Mouse (Mus musculus) thymus, postnatal 0 days (tissue): ENCODE results near the gene Enox1. TPM values are rescaled to one million over a fixed set of nuclear protein-coding genes. Genes with fewer than 3 reads are reported as not detected.

Source experiments
- DNase-seq: peaks from one replicate; pipeline ENCODE4 v3.0.0-alpha.2; 2015; ENCODE audit warnings: low spot score
- polyA plus RNA-seq: library from polyadenylated mRNA; unstranded; fragments of >200 nt; fragmentation: Nextera tagmentation; extraction: Ambion mirVana; gene quantifications from 2 replicates; pipeline ENCODE4 v1.2.1, GENCODE M21; 2015

The Enox1 gene
- polyA plus RNA-seq, 1 experiment from 2014 or later: 0.55 TPM

GRCm38 (mm10) chr14:77608182-77608839, 451.7 kb downstream of the Enox1 start:
- DNase-seq: no peak

DNA sequence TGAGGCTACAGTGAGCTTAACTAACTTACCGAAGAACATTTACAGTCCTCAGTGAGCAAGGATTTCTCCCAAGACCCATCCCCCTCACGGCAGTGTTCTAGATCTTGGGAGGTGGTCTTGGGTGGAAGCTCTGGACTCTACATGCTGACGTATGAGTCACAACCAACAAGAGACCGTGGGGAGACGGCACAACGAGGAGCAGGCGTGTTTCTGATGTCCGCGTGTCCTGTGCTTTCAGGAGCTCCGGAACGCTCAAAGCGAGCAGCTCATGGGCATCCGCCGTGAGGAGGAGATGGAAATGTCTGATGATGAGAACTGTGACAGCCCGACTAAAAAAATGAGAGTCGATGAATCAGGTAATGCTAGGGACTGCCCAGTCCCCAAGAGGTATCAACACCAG, 458.6 kb downstream of the Enox1 start:
- no peak for DNase-seq

DNA sequence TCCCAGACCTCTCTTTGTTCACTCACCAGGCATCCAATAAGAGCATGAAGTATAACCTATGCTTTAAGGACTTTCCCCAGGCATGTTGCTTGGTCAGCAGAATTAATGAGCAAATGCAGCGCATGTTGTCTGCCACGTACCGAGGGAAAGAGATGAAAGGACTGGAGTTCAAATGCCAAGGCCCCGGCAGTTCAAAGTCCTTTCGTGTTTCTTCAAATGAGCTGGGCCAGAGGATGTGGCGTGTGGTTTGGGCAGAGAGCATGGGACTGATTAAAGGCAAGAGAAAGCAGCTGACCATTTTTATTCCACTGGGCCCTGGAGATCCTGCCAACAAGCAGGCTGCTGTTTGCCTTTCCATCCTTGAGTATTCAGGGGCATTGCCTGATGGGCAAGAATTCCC, 460.7 kb downstream of the Enox1 start:
- no peak for DNase-seq

GRCm38 (mm10) chr14:77618131-77618805, 461.7 kb downstream of the Enox1 start:
- DNase-seq: no peak

DNA sequence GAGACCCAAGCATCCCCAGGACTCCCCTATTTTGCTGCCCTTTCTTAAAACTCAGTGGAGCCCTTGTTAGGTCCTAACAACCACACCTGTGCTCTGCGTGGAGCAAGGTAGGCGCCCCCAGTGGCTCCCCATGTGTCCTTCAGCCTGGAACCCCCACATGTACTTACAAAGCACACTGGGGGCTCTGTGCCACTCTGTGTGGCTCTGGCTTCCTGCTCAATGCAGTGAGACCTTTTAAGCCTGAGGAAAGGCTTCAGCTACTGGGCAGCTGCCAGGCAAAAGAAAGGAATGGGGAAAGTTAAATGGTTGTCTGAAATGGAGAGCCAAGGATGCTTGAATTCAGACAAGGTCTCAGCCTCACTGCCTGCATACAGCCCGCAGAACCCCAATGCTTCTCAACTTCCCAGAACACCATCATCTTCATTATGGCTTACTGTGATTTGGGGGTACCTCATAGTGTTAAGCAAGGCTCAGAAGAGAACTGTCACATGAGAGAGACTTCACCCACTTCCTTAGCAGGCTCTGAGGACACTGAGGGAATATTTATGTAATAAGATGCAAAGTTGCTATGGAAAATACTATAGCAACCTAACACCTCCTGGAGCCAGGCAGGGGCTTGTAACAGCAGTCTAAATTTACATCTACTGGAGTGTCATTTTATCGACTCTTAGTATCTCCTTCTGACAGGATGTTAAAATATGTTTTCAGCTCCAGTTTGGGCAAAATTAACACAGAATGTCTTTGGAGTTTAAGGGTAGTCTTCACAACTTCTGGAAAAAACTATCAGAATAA, 465.1 kb downstream of the Enox1 start:
- no peak for DNase-seq

DNA sequence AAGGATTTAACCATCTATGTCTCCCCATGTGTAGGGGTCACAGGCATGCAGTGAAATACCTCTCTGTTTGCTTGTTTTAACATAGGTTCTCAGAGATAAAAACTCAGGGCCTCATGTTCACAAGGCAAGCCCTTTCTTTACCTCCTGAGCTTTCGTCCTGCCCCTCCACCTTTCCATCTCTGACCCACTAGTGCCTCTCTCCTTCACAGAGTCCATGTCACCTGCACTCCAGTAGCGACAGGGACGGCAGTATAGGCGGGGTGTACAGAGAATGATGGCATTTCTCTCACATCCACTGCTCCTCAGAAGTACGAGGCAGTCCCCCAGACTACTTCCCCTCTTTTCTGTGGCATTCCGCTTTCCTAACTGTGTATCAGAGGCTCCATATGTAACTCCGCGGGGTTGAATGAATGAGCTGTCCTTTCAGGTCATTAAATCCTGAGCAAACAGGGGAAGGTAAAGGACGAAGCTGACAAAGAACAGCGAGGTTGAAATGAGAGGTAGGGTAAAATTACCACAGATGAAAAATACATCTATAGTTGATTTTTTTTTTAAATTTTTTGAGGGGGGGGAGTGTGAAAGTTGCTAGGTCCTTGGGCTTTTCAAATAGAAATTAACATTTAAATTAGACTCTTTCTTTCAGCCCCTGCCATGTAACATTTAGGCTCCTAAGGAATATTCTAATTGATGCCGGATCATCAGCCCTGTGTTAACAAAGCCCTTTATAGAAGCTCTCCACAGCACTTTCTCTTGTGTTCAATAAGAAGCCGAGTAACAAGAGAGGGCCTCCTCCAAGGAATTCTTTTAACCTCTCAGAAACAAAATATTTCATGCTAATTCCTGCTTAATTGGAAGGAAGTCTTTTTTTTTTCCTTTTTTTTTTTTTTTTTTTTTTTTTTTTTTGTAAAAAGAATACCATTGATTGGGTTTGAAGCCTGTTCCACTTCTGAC, 470.3 kb downstream of the Enox1 start:
- DNase-seq: no peak

- DNase-seq: no peak
These were observed 476.1 kb downstream of the Enox1 start for GRCm38 (mm10) chr14:77632466-77633171.

- no peak for DNase-seq
These were observed 476.6 kb downstream of the Enox1 start for GRCm38 (mm10) chr14:77633172-77633542.

DNA sequence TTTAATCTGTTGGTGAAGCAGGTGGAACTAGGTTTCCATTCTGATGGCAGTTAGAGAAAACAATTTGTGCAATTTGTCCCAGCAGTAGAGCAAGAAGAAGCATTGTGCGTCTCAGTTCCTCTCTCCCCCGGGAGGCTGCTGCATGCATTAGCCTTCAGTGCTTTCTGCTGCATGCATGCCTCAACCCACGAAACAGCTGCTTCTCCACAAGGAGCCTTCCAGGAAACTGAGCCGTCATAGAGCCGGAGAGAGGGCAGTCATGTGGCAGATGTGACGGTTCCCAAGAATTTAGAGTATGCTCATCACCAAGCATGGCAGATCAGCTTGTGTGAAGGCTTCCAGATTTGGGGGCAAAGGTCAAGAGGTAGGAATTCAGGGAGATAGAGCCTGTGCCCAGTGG, 480.4 kb downstream of the Enox1 start:
- no peak for DNase-seq

DNA sequence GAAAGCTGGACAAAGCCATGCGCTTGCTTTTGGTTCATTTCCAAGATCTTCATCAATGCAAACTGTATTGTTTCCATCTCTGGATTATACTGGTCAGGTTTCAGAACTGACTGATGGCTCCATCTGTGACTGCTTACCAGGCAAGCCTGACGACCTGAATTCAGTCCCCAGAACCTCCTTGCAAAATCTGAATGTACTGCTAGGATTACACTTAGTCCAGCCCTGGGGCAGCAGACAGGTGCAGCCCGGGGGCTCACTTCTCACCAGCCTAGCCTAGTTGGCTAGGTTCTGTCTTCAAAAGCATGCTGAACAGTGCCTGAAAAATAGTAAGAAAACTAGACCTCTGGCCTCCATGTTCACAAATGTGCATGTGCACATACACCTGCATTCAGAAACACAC, 481.6 kb downstream of the Enox1 start:
- DNase-seq: no peak

DNA sequence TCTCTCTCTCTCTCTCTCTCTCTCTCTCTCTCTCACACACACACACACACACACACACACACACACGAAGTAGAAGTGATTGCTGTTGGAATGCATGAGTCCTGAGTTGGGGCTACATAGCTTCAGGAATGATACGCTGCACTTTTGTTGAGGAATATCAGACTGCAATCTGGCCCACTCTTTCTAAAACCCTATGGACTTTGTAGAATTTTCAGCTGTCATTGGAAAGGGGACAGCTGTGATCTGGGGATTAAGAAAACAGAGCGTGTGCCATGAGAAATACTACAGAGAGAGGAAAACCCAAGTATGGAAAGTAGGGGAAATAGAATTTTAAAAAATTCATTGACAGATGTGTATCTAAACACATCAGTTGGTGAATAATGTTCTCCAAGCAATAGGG, 482.1 kb downstream of the Enox1 start:
- no peak for DNase-seq

- no peak for DNase-seq
These were observed 483.0 kb downstream of the Enox1 start for GRCm38 (mm10) chr14:77639586-77639985.

- DNase-seq: no peak
These were observed 485.8 kb downstream of the Enox1 start for GRCm38 (mm10) chr14:77642314-77642713.

GRCm38 (mm10) chr14:77646196-77646595, 489.6 kb downstream of the Enox1 start:
- no peak for DNase-seq

DNA sequence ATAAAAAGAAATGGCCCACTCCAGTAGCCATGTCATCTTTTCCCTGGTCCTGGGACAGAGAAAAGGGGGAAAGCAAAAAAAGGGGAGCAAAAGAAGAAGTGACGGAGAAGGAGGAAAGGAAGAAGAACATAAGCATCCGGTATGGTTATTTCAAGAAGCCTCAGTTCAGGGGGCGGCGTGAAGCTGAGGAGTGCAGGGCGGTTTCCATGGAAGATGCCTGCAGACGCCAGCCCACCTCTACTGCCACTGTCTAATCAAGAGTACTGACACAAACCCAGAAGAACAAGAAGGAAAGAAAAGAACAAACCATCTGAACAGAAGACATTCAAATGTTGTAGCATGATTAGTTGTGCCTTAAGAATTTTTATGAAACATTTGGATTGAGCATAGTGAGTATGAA, 490.5 kb downstream of the Enox1 start:
- no peak for DNase-seq

DNA sequence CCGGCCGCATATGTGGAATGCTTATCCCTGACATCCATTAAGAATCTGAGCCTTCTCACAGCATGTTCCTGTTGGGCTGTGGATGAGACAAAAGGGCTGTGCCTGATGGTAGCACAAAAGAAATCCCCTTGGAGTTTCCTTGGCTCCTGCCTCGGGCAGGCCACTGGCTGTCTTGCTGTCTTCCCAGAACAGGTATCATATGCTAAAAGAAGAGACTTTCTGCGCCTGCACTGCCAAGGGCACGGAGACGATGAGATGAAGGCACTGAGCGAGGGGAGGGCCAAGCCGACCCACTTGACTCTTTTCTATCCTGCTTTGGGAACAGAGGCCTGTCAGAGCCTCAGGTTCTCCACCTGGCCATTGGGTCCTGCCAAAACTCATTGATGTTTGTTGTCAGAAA, 491.7 kb downstream of the Enox1 start:
- DNase-seq: no peak

DNA sequence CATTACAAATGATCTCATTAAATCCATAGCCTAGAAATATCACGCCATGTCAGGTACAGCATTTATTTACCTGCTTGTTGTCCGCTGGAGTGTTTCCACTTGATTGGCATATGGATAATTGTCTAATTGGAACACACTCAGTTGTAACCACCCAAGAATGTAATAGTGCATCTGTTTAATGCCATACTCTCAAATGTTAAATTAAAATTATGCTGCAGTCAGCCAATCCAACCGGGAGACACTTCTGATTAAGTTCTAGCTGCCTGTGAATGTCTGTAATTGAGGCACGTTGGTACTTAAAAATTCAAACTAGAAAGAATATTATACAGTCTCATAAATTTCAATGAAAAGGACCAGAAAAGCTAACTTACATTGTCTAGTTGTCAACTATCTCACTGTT, 502.2 kb downstream of the Enox1 start:
- DNase-seq: no peak

DNA sequence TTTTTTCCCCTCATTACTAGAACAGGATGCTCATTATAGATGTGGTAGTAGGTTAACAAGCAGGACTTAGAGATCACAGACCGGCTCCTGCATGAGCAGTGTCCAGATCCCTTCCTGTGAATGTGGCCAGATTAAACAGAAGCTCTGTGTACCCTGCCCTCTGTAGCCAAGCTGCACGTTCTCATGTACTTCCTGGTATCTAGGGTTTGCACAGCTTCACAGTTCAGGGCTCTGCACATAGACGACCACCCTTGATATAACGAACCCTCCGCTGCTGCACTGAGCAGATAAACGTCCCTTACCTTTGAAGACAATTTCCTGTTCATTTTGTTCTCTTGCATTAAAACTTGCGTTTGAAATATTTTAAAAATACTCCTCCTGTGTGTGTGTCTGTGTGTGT, 505.7 kb downstream of the Enox1 start:
- no peak for DNase-seq

DNA sequence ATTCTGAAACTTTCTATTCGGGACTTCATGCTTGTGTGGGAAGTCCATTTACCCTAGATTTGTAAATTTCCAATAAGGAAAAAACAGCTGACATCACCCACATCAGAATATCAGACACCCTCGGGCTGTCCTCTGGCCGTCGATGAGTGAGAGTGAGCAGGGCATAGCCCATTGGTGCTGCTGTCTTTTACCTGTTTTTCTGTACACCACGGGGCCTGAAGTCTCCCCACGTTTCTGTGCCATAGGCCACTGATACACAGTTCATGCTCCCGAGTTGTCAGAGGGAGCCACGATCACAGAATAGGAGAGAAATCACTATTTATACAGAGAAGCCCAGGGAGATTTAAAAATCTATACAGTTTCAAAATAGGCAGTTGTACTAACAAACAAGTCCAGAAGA, 506.4 kb downstream of the Enox1 start:
- no peak for DNase-seq

- no peak for DNase-seq
These were observed 511.5 kb downstream of the Enox1 start for GRCm38 (mm10) chr14:77668096-77668495.

- no peak for DNase-seq
These were observed 512.9 kb downstream of the Enox1 start for GRCm38 (mm10) chr14:77669494-77669893.
